Mouse (Mus musculus): ENCODE data around the gene Whamm. TPM values are rescaled to one million over a fixed set of nuclear protein-coding genes. Genes with fewer than 3 reads are reported as not detected.

Gene Whamm
- 8.6 and 13.1 TPM in 2 replicates for polyA plus RNA-seq (2012; rRNA removed)

DNA sequence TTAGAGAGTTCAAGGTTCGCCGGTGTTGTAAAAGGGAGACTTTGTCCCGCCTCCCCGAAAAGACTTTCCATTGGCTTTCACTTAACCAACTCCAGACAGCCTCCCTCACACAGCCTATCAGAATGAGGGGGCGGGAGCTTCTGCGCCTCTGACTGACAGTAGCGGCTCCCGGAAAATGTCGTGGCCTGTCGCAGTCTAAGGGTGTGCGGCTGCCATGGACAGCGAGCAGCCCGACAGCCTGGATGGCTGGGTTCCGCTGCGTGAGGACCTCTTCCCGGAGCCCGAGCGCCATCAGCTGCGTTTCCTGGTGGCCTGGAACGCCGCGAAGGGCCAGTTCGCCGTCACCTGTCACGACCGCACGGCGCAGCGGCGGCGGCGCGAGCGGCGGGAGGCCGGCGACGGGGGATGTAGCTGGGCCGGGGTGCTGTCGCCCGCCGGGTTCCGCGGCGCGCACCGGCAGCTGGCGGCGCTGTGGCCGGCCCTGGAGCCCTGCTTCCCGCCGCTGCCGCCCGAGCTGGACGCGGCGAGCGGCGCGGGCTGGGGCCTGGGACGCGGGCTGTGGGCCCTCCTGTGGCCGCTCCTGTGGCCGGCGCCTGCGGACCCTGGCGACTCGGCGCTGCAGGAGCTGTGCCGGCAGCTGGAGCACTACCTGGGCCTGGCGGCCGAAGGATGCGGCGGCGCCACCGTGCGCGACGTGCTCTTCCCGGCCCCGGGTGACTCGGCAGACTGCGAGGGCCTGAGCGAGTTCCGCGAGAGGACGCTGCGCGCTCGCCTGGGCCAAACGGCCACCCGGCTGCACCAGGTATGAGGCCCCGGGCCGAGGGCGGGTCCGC lies at the start of gene Whamm:
Gene Whamm, plus strand, starts transcription at position 159 of the 833 bp plus-strand sequence.

DNA sequence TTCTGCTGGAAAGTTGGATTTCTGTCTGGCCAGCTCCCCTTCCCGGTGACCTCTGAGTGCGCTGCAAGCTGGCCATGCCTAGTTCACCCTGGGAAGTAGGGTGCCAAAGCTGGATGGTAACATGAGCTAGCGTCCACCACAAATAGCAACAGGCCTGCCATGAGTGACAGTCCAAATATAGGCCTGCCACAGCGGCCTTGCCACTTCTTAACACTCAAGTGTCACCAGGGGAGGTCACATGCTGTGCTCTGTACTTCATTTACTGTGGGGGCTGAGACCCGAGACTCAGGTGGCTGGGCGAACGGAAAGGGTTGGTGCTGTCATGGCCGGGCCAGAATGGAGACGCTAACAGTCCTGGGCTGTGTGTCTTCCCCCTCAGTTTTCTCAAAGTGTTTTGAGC lies 4.2 kb upstream of the Whamm start, which contains the start of gene Fsd2:
Gene Fsd2, minus strand, starts transcription at position 53 of the 400 bp plus-strand sequence.

Other genes starting within 250 kb of the Whamm start
- gene Rps17, start 226.0 kb upstream of the Whamm start, polyA plus RNA-seq (2012; rRNA removed): 1,462 and 2,852 TPM in 2 replicates
- gene Cpeb1, start 115.8 kb upstream of the Whamm start, polyA plus RNA-seq (2012; rRNA removed): 1.5 and 2.3 TPM in 2 replicates
- gene Ap3b2, start 77.3 kb upstream of the Whamm start, polyA plus RNA-seq (2012; rRNA removed): 28.8 and 35.1 TPM in 2 replicates
- 0.21 TPM in 1 of 2 replicates, not detected in the other for gene BC048679, start 73.0 kb upstream of the Whamm start, polyA plus RNA-seq (2012; rRNA removed)
- 0.55 and 0.73 TPM in 2 replicates for gene Fsd2, start 4.3 kb upstream of the Whamm start, polyA plus RNA-seq (2012; rRNA removed)
- 18.8 and 20.1 TPM in 2 replicates for gene Homer2, start 136.3 kb downstream of the Whamm start, polyA plus RNA-seq (2012; rRNA removed)
- gene Ramac, start 191.7 kb downstream of the Whamm start, polyA plus RNA-seq (2012; rRNA removed): 52.1 and 66.3 TPM in 2 replicates
- 48.2 and 62.8 TPM in 2 replicates for gene 3110040N11Rik, start 218.2 kb downstream of the Whamm start, polyA plus RNA-seq (2012; rRNA removed)